Mouse (Mus musculus): ENCODE results near the gene Syngr2. TPM values are rescaled to one million over a fixed set of nuclear protein-coding genes. Genes with fewer than 3 reads are reported as not detected.

Syngr2 gene
- polyA plus RNA-seq, 1 experiment from 2014 or later: 74.0 TPM

DNA sequence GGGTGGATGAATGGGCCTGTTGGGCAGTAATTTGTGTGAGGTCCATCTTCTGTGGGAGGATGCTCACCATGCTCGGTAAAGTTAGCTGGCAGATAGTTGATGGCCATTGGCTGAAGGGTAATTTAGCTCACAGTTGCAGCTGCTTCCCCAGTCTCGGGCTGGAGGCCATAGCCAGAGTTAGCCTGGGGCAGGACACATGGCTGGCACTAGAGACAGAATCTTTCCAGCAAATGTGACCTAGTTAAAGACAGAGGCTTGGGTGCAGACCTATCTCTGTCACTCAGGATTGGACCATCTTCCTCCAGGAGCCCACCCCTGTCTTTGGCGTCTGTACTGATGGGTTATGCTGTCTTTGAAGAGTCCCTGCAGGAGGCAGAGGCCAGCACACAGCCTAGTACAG, 48.9 kb downstream of the Syngr2 start:
- no peaks in the 10 kb centered on the region for H3K9me3 ChIP-seq
- peaks cover 36% of the 10 kb centered on the region for H3K27me3 ChIP-seq
- H3K4me3 ChIP-seq: no peak overlapping the region
- no peak overlapping the region for H3K27ac ChIP-seq
- H3K9ac ChIP-seq: no peak overlapping the region
- H3K36me3 ChIP-seq: peaks cover 39% of the 10 kb centered on the region
- H3K4me2 ChIP-seq: no peak overlapping the region
- peaks cover 10% of the 10 kb centered on the region for H3K4me1 ChIP-seq
- ATAC-seq (ENCODE audit: insufficient number of reproducible peaks, low FRiP score, low TSS enrichment, low read depth): no peak
- 46% methylated on average over 3 of the region's 3 CpGs for WGBS

DNA sequence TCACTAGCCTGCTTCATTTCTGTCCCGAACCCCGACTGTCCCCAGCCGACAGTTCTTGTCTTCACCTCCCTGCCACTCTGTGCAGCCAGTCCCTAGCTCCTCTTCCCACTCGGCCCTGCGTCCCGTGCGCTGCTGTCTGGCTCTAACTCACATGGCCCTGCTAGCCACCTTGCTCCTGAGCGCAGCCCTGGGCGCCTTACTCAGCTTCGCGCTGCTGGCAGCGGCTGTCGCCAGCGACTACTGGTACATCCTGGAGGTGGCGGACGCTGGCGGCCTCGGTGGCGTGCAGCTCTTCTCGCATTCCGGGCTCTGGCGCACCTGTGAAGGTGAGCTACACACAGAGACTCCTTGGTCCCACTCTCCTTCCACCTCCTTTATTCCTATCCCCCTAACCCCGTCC, 51.1 kb downstream of the Syngr2 start, which contains the start of gene Tmem235:
Gene Tmem235, plus strand, starts transcription at position 152 of the 400 bp plus-strand sequence.
- Histone ChIP-seq H3K27me3 (peaks cover 43% of the 10 kb centered on the region), H3K4me3 (no peak within 1 kb of the TSS), H3K36me3 (peaks cover 21% of the 10 kb centered on the region), H3K9me3 (no peaks in the 10 kb centered on the region), H3K27ac (no peak within 1 kb of the TSS), H3K4me1 (peaks cover 10% of the 10 kb centered on the region), H3K9ac (no peak within 1 kb of the TSS), H3K4me2 (no peak within 1 kb of the TSS)
- 3% methylated on average over 23 of the region's 23 CpGs for WGBS
- ATAC-seq (ENCODE audit: insufficient number of reproducible peaks, low FRiP score, low TSS enrichment, low read depth): no peak

DNA sequence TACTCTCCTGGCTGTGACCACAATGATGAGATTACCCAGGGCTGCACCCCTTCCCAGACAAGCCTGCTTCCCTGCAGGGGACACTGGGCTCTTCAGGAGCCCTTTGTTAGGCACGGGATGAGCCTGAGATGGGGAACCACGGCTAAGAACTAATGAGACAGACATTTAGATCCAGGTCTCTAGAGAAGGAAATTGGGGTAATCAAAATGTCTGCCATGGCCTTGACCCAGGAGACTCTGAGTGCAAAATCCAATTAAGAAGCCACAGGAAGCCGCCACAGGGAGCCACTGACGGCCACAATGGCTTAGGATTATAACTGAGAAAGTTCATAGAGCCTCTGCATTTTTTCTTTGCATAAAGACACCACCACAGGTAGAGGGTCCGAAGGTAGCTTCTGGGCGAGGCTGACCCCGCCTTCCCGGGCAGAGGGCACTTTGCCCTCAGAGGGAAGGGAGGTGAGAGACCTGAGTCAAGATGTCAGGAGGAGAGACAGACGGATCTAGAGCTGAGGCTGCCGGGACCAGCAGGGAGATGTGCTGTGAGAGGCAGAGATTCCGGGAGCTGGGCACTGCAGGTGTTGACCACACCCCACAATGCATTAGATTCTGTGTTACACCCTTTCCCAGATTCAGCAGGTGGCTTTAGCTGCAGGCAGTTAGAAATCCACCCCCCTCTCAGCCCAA, 53.8 kb downstream of the Syngr2 start:
- Histone ChIP-seq H3K9me3 (no peaks in the 10 kb centered on the region), H3K4me1 (peaks cover 10% of the 10 kb centered on the region), H3K27me3 (peaks cover 43% of the 10 kb centered on the region), H3K9ac (no peak overlapping the region), H3K27ac (no peak overlapping the region), H3K4me2 (no peak overlapping the region), H3K36me3 (no peaks in the 10 kb centered on the region), H3K4me3 (no peak overlapping the region)
- ATAC-seq (ENCODE audit: insufficient number of reproducible peaks, low FRiP score, low TSS enrichment, low read depth): no peak
- WGBS: 35% methylated on average over 11 of the region's 11 CpGs

Other genes with a start within 250 kb of the Syngr2 start
- gene Tnrc6c, start 155.4 kb upstream of the Syngr2 start, polyA plus RNA-seq (2015; fragmentation: Nextera tagmentation; extraction: Ambion mirVana): 13.2 and 15.4 TPM in 2 replicates
- gene Tmc8, start 27.6 kb upstream of the Syngr2 start, polyA plus RNA-seq (2015; fragmentation: Nextera tagmentation; extraction: Ambion mirVana): 1.2 and 2.0 TPM in 2 replicates
- 24.5 and 25.9 TPM in 2 replicates for gene Tmc6, start 27.5 kb upstream of the Syngr2 start, polyA plus RNA-seq (2015; fragmentation: Nextera tagmentation; extraction: Ambion mirVana)
- 0.55 TPM in 1 of 2 replicates, not detected in the other for gene 6030468B19Rik, start 12.0 kb upstream of the Syngr2 start, polyA plus RNA-seq (2015; fragmentation: Nextera tagmentation; extraction: Ambion mirVana)
- gene Gm20708, start within 50 bp of the Syngr2 start, polyA plus RNA-seq (2015; fragmentation: Nextera tagmentation; extraction: Ambion mirVana): 0.50 and 0.71 TPM in 2 replicates
- 4.6 and 4.9 TPM in 2 replicates for gene Afmid, start 16.3 kb downstream of the Syngr2 start, polyA plus RNA-seq (2015; fragmentation: Nextera tagmentation; extraction: Ambion mirVana)
- 119 and 134 TPM in 2 replicates for gene Tk1, start 16.4 kb downstream of the Syngr2 start, polyA plus RNA-seq (2015; fragmentation: Nextera tagmentation; extraction: Ambion mirVana)
- gene Birc5, start 39.6 kb downstream of the Syngr2 start, polyA plus RNA-seq (2015; fragmentation: Nextera tagmentation; extraction: Ambion mirVana): 240 and 254 TPM in 2 replicates
- not detected in 2 replicates for gene Tmem235, start 51.1 kb downstream of the Syngr2 start, polyA plus RNA-seq (2015; fragmentation: Nextera tagmentation; extraction: Ambion mirVana)
- gene Tha1, start 63.8 kb downstream of the Syngr2 start, polyA plus RNA-seq (2015; fragmentation: Nextera tagmentation; extraction: Ambion mirVana): 3.5 and 4.1 TPM in 2 replicates
- 20.3 and 24.0 TPM in 2 replicates for gene Socs3, start 160.4 kb downstream of the Syngr2 start, polyA plus RNA-seq (2015; fragmentation: Nextera tagmentation; extraction: Ambion mirVana)
- gene Pgs1, start 176.6 kb downstream of the Syngr2 start, polyA plus RNA-seq (2015; fragmentation: Nextera tagmentation; extraction: Ambion mirVana): 35.5 and 37.8 TPM in 2 replicates